Mouse (Mus musculus): ENCODE results near the gene Rims4.
A peak's percentile ranks its signal among the peaks of the same experiment; 100 is the strongest.

The Rims4 gene

DNA sequence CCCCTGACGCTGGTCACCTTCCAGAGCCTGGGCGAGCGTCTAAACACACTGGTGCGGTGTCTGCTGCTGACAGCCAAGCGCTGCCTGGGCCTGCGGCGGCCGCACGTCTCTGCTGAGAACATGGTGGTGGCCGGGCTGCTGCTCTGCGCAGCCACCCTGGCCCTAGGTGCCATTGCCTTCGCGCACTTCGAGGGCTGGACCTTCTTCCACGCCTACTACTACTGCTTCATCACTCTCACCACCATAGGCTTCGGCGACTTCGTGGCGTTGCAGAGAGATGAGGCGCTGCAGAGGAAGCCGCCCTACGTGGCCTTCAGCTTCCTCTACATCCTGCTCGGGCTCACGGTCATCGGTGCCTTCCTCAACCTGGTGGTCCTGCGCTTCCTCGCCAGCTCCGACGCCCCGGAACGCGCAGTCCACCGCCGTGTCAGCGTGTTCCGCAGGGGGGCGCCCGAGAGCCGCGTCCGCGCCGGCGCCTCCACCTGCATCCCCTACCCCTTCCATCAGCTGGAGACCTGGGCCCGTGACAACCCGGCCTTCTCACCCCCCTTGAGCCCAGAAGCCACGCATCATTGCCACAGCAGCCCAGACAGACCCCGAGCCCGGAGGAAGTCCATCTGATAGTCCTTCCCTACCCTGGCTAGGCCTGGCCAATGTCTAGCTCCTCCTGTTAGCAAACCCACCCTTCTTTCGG lies 60.1 kb downstream of the Rims4 start:
- Histone ChIP-seq H3K36me3 (ENCODE audit: control insufficient read depth, insufficient read depth, low read length, poor library complexity, severe bottlenecking) (no peaks in the 10 kb centered on the region), H3K27me3 (ENCODE audit: control insufficient read depth, insufficient read depth, low read length, poor library complexity, severe bottlenecking) (no peaks in the 10 kb centered on the region; the same call in 1 of the 2 replicates)
- no peak for DNase-seq (ENCODE audit: low read depth, low spot score)

DNA sequence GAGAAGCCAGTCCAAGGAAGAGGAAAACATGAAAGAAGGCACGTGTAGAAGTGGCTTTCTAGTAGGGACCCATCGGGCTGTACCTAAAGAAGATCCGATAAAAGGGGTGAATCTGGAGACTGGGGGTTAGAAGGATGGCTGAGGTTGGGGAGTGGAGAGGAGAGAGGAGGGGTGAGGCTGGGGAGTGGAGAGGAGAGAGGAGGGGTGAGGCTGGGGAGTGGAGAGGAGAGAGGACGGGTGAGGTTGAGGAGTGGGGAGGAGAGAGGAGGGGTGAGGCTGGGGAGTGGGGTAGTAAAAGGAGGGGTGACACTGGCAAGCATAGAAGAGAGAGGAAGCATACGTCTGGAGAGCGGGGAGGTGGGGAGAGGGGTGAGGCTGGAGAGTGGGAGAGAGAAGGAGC lies 61.2 kb downstream of the Rims4 start:
- no peaks in the 10 kb centered on the region; the same call in 1 of the 2 replicates for H3K27me3 ChIP-seq (ENCODE audit: control insufficient read depth, insufficient read depth, low read length, poor library complexity, severe bottlenecking)
- no peak for DNase-seq (ENCODE audit: low read depth, low spot score)
- H3K36me3 ChIP-seq (ENCODE audit: control insufficient read depth, insufficient read depth, low read length, poor library complexity, severe bottlenecking) = no peaks in the 10 kb centered on the region

DNA sequence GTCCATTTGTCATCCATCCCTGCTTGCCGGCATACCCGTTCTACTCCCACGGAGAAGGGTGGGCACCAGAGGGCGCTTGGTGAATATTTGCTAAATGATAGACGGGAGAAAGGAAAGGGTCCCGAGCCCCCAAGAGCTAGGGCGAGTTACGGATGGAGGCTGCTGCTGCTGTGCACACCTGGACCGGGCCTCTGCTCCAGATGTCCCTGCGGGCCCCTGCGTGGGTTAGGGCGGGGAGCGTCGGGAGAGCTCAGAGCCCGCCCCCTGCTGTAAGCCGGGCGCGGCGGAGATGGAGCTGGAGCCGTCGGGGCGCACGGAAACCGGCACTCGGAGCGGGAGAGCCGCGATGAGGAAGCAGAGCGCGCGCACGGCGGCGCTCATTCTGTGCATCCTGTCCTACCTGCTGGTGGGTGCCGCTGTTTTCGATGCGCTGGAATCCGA lies 65.0 kb downstream of the Rims4 start, which contains the start of gene Kcnk15:
Gene Kcnk15 (plus strand): TSS at position 191 of the 441 bp plus-strand sequence.
- DNase-seq (ENCODE audit: low read depth, low spot score) = no peak
- Histone ChIP-seq H3K27me3 (ENCODE audit: control insufficient read depth, insufficient read depth, low read length, poor library complexity, severe bottlenecking) (no peaks in the 10 kb centered on the region; the same call in 1 of the 2 replicates), H3K36me3 (ENCODE audit: control insufficient read depth, insufficient read depth, low read length, poor library complexity, severe bottlenecking) (no peaks in the 10 kb centered on the region)

DNA sequence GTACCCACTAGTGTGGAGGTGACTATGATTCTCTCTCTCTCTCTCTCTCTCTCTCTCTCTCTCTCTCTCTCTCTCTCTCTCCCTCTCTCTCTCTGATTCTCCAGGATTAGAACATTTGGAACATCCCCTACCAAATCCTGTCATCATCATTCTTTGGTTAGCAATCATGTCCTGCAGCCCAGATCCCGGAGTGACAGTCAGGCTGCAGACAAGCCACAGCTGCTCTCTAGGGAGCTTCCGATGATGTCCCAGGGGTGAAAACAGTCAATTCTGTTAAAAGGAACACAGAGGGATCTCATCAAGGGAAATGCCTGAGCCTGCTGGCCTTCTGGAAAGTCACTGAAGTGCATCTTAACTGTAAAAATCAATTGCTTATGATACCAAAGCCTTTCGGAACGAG lies 76.4 kb downstream of the Rims4 start:
- no peak for DNase-seq (ENCODE audit: low read depth, low spot score)
- Histone ChIP-seq H3K27me3 (ENCODE audit: control insufficient read depth, insufficient read depth, low read length, poor library complexity, severe bottlenecking) (no peaks in the 10 kb centered on the region), H3K36me3 (ENCODE audit: control insufficient read depth, insufficient read depth, low read length, poor library complexity, severe bottlenecking) (no peaks in the 10 kb centered on the region)

DNA sequence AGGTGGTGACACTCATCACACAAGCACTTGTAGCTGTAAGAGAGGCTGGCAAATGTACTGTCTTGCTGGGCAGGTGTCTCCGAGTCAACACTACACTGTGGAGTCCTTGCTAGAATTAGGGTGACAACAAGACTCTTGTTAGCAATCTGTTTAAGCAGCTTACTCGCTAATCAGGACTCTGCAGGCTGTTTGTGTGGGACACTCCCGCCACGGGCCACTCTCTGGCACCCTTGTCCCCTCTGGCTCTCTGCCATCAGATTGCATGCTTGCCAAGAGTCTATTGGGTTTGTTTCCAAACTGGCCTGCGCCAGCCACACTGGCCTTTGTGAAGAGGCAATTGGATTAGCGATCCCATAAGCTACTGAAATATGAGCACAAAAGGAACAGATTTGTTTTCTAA lies 79.0 kb downstream of the Rims4 start:
- Histone ChIP-seq H3K36me3 (ENCODE audit: control insufficient read depth, insufficient read depth, low read length, poor library complexity, severe bottlenecking) (no peaks in the 10 kb centered on the region), H3K27me3 (ENCODE audit: control insufficient read depth, insufficient read depth, low read length, poor library complexity, severe bottlenecking) (no peaks in the 10 kb centered on the region)
- DNase-seq (ENCODE audit: low read depth, low spot score) = no peak

DNA sequence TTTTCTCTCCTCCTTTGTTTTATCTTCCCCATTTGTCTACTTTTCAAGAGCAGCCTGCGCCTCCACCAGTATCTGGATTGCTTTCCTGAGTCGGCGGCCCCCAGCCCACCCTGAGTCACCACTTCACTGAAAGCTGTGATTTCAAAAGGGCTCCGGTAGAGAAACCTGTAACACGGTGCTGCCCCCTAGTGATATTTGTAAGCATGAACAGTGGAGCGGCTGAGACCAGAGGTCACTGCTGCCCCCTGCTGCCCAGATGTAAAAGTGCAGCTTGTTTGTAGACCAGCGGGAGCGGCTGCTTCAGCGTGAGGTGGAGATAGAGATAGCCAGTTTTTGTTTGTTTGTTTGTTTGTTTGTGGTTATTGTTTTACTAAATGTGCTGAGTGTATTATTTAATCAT lies 80.4 kb downstream of the Rims4 start:
- peak; percentile 88 for DNase-seq (ENCODE audit: low read depth, low spot score)
- Histone ChIP-seq H3K27me3 (ENCODE audit: control insufficient read depth, insufficient read depth, low read length, poor library complexity, severe bottlenecking) (no peaks in the 10 kb centered on the region), H3K36me3 (ENCODE audit: control insufficient read depth, insufficient read depth, low read length, poor library complexity, severe bottlenecking) (no peaks in the 10 kb centered on the region)

DNA sequence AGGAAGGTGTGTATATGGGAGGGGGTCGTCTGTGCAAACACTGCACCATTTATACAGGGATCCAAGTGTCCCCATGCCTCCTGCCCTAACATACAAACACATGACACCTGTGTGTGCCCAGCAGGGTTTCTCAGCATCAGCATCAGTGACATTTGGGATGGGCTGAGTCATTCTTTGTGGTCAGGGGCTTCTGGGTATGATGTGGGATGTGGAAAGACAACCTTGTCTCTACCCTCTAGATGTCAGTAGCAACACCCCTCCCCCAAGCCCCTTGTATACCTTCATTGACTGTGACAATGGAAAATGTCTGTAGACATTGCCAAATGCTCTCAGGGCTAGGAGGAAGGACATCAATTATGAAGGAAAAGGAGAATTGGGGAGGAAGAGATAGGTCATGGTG lies 87.3 kb downstream of the Rims4 start:
- H3K27me3 ChIP-seq (ENCODE audit: control insufficient read depth, insufficient read depth, low read length, poor library complexity, severe bottlenecking) = no peaks in the 10 kb centered on the region
- DNase-seq (ENCODE audit: low read depth, low spot score) = no peak
- H3K36me3 ChIP-seq (ENCODE audit: control insufficient read depth, insufficient read depth, low read length, poor library complexity, severe bottlenecking) = no peaks in the 10 kb centered on the region

DNA sequence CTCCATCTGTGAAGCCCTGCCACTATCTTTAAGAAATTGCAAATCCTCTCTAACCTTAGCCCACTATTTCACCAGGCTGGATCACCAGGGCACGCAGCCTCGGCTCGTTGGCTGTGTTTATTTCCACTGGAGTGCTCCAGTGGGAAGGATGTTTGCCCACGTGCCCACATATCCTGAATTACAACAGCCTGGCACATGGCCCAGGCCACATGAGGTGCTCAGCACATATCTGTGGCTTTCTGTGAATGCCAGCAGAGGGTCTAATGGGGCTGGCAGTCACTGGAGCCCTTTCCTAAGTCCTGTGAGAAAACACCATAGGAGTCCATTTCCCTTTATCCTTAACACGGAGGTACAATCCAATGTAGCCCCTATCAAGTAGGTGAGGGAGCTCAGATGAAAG lies 92.0 kb downstream of the Rims4 start:
- Histone ChIP-seq H3K27me3 (ENCODE audit: control insufficient read depth, insufficient read depth, low read length, poor library complexity, severe bottlenecking) (no peaks in the 10 kb centered on the region), H3K36me3 (ENCODE audit: control insufficient read depth, insufficient read depth, low read length, poor library complexity, severe bottlenecking) (no peaks in the 10 kb centered on the region)
- DNase-seq (ENCODE audit: low read depth, low spot score) = no peak

DNA sequence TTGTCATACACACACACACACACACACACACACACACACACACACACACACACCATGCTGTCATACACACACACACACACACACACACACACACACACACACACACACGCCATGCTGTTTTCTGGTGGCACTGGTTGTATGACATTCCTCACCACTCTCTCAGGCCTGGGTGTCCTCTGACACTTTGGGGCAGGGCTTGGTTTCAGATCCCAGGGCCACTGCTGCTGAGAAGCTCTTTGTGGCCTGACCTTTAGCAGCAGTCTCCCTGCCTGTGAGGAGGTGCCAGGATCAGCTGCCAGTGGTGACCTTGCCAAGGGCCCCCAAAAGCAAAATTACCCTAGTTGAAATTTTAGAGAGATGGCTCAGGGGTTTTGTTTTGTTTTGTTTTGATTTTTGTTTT lies 92.6 kb downstream of the Rims4 start:
- no peaks in the 10 kb centered on the region for H3K36me3 ChIP-seq (ENCODE audit: control insufficient read depth, insufficient read depth, low read length, poor library complexity, severe bottlenecking)
- H3K27me3 ChIP-seq (ENCODE audit: control insufficient read depth, insufficient read depth, low read length, poor library complexity, severe bottlenecking) = no peaks in the 10 kb centered on the region
- no peak for DNase-seq (ENCODE audit: low read depth, low spot score)

DNA sequence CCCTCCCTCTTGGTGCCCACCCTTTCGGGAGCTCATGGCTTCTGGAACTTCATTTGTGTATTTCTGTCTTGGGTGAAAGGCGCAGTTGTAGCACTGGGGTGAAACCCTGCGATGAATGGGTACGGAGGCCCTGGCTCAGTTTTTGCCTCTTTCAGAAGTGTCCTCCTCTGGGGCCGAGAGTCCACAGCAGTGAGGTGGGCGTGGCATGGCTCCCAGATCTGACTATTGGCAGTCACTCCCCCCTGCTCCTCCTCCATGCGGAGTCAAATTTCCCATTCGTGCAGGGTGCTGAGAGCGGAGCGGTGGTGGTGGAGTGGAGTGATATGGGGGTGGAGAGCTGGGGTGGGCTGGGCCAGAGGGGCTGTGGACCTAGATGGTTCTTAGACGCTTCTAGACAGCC lies 94.7 kb downstream of the Rims4 start:
- DNase-seq (ENCODE audit: low read depth, low spot score) = no peak
- Histone ChIP-seq H3K36me3 (ENCODE audit: control insufficient read depth, insufficient read depth, low read length, poor library complexity, severe bottlenecking) (no peaks in the 10 kb centered on the region), H3K27me3 (ENCODE audit: control insufficient read depth, insufficient read depth, low read length, poor library complexity, severe bottlenecking) (no peaks in the 10 kb centered on the region)

DNA sequence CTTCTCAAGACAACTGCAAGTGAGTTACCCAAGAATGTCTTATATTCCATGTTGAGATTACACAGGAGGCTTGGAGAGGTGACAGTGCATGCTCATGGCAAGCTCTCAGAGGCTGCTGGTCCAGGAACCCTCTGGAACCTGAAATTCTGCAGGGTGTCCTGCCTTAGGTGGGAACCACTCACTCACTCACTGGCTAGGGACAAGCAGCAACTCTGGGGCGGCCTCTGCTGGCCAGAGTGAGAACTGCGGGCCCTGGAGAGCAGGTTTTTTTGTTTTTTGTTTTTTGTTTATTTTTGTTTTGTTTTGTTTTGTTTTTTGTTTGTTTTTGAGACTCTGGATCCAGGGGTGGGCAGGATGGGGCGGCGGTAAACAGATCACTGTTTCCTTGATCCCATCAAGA lies 95.2 kb downstream of the Rims4 start:
- H3K27me3 ChIP-seq (ENCODE audit: control insufficient read depth, insufficient read depth, low read length, poor library complexity, severe bottlenecking) = no peaks in the 10 kb centered on the region
- peak; percentile 61 for DNase-seq (ENCODE audit: low read depth, low spot score)
- H3K36me3 ChIP-seq (ENCODE audit: control insufficient read depth, insufficient read depth, low read length, poor library complexity, severe bottlenecking) = no peaks in the 10 kb centered on the region

DNA sequence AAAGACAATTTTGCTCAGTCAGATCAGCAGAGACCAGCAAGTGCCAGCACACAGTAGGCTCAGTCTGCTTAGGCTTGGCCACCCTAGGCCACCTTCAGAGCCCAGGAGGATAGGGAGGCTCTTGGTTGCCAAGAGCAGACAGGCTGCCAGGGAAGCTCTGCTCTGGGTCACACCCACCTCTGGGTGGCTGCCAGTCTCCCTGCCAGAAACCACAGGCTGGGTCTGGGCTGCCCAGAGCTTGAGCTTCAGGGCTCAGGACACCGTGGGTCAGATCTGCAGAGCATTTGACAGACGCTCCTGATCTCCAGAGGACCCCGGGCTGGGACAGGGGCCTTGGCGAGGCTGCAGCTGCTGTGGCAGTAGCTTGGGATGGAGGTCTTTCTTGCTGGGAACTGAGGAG lies 97.9 kb downstream of the Rims4 start, which contains the start of gene Ccn5:
Gene Ccn5 (plus strand): TSS at position 255 of the 400 bp plus-strand sequence.
- no peaks in the 10 kb centered on the region for H3K36me3 ChIP-seq (ENCODE audit: control insufficient read depth, insufficient read depth, low read length, poor library complexity, severe bottlenecking)
- no peak for DNase-seq (ENCODE audit: low read depth, low spot score)
- H3K27me3 ChIP-seq (ENCODE audit: control insufficient read depth, insufficient read depth, low read length, poor library complexity, severe bottlenecking) = no peaks in the 10 kb centered on the region

DNA sequence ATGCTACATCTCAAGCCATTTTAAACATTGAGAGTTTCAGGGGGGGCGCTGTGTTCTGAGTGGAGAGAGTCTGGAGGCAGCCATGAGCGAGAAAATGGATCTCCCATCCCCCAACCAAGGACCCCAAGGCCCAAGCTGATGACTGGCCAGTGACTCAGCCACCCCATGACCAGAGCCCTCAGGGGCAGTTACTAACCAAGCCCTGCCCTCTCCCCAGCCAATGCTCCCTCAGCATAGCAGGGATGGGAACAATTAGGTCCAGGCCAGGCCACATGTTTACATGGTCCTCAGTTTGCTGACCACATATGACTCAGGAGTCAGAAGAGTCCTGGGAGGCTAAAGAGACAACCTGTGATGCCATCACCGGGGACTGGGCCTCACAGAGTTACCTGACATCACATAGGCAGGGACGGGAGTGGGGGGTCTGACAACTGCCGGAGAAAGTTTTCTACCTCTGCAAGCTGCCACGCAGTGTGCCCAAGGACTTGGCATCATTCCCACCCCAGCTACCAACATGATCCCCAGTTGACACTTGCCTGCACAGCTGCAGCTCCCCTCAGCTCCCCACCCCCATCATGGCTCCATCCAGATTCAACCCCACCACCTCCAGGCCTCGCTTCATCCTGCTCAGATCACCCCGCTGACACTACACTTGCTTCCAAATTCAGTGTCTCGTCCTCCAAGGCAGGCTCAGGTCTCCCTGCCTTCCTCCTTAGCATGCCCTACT lies 103.6 kb downstream of the Rims4 start:
- no peak for DNase-seq (ENCODE audit: low read depth, low spot score)
- Histone ChIP-seq H3K36me3 (ENCODE audit: control insufficient read depth, insufficient read depth, low read length, poor library complexity, severe bottlenecking) (no peaks in the 10 kb centered on the region), H3K27me3 (ENCODE audit: control insufficient read depth, insufficient read depth, low read length, poor library complexity, severe bottlenecking) (no peaks in the 10 kb centered on the region)

DNA sequence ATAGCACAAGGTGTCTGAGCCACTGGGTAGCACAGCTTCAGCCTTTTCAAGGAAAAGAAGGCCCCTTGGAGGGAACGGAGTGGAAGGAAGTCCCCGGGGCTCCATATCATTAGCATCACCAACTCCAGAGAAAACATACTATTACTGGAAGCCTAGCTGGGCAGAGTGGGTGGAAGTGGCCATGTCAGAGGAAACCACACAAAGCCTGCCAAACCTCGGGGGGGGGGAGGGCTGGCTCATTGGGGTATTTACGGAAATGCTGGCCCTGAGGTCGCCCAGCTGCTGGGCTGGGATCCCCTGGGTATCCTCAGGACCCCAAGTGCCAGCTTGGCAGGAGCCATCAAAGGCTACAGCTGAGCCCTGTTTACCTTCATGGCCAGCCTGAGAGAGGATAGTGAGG lies 105.4 kb downstream of the Rims4 start:
- H3K36me3 ChIP-seq (ENCODE audit: control insufficient read depth, insufficient read depth, low read length, poor library complexity, severe bottlenecking) = no peaks in the 10 kb centered on the region
- DNase-seq (ENCODE audit: low read depth, low spot score) = no peak
- no peaks in the 10 kb centered on the region for H3K27me3 ChIP-seq (ENCODE audit: control insufficient read depth, insufficient read depth, low read length, poor library complexity, severe bottlenecking)
